Mouse (Mus musculus): ENCODE results near the gene Grin2a. TPM values are rescaled to one million over a fixed set of nuclear protein-coding genes. Genes with fewer than 3 reads are reported as not detected.

Grin2a gene
- total RNA-seq, 1 experiment from 2014 or later: not detected

- ATAC-seq (replicated peaks; ENCODE audit: insufficient number of reproducible peaks, low FRiP score, low TSS enrichment, poor library complexity, severe bottlenecking): no peak
Measured at GRCm38 (mm10) chr16:9980641-9981040, 14.7 kb downstream of the Grin2a start.

- ATAC-seq (replicated peaks; ENCODE audit: insufficient number of reproducible peaks, low FRiP score, low TSS enrichment, poor library complexity, severe bottlenecking): no peak
Measured at GRCm38 (mm10) chr16:9978173-9978572, 17.2 kb downstream of the Grin2a start.

GRCm38 (mm10) chr16:9972705-9973104, 22.7 kb downstream of the Grin2a start:
- no peak for ATAC-seq (replicated peaks; ENCODE audit: insufficient number of reproducible peaks, low FRiP score, low TSS enrichment, poor library complexity, severe bottlenecking)

DNA sequence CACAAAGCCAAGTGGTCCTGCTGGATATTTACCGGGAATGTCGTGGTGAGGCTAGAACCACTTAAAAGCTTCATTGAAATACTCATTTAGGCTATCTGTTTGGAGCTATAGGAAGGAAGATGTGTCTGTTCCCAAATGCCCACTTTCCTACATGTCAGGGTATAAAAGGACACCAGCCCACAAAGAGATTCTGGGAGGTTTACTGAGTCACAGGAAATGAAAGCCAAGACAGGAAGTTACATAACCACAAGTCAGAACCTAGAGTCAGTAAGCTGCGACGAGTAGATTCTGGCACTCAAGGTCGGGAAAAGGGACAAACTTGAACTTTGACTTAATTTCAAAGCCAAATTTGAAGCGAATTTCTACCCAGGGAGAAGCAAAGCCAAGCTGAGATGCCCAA, 30.9 kb downstream of the Grin2a start:
- ATAC-seq (replicated peaks; ENCODE audit: insufficient number of reproducible peaks, low FRiP score, low TSS enrichment, poor library complexity, severe bottlenecking): no peak

DNA sequence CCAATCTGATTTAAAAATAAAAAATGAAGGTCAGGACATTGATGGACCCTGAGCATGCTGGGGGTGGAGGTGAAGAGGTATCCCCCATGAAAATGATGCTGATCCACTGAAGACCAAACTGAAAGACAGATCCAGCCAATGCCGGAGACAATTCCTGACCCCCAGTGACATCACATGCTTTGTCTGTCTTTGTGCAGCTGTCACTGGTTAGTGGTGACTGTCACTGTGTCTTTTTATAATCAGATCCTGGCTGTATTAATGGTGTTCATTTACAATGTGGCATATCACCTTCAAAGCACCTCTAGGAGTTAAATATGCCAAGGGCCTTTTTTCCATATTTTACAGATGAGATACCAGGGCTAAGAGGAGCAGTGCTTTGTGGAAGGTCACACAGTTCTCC, 32.9 kb downstream of the Grin2a start:
- no peak for ATAC-seq (replicated peaks; ENCODE audit: insufficient number of reproducible peaks, low FRiP score, low TSS enrichment, poor library complexity, severe bottlenecking)

DNA sequence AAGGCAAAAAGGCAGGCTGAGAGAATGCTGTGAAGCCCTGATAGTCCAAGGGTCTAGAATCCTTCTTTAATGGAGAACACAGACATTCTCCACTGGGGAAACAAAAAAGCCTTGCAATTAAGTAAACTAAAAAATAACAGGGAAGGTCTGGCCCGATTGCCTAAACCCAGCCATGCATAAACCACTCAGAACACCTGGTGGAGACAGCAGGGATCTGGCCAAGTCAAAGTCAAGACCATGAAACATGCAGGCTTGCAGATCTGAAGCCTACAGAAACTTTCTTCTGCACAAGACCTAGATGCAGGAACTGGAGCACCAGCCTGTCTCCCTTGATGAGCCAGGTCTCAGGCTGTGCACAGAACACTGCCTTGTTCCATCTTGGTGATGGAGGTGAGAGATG, 36.0 kb downstream of the Grin2a start:
- ATAC-seq (replicated peaks; ENCODE audit: insufficient number of reproducible peaks, low FRiP score, low TSS enrichment, poor library complexity, severe bottlenecking): no peak

GRCm38 (mm10) chr16:9954266-9954665, 41.1 kb downstream of the Grin2a start:
- ATAC-seq (replicated peaks; ENCODE audit: insufficient number of reproducible peaks, low FRiP score, low TSS enrichment, poor library complexity, severe bottlenecking): no peak

- ATAC-seq (replicated peaks; ENCODE audit: insufficient number of reproducible peaks, low FRiP score, low TSS enrichment, poor library complexity, severe bottlenecking): no peak
Measured at GRCm38 (mm10) chr16:9953396-9953831, 41.9 kb downstream of the Grin2a start.

DNA sequence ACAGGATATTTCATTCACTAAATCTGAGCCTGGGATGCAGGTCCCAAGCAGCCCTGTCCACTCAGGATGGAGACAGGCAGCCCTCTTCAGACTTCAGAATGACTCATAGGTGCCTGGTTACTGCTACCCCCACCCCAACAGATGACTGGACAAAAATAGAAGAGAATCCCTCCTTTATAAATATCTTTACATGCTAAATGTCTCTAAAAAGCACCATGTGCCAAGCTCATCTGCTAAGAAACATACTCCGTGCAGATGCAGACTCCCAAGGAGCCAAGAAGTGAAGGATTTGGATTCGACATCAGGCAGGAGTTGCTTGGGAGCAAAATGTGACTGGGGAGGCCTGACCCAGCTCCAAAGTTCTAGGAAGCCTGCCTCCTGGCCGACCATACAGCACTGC, 46.1 kb downstream of the Grin2a start:
- ATAC-seq (replicated peaks; ENCODE audit: insufficient number of reproducible peaks, low FRiP score, low TSS enrichment, poor library complexity, severe bottlenecking): no peak

GRCm38 (mm10) chr16:9947430-9947829, 47.9 kb downstream of the Grin2a start:
- no peak for ATAC-seq (replicated peaks; ENCODE audit: insufficient number of reproducible peaks, low FRiP score, low TSS enrichment, poor library complexity, severe bottlenecking)

GRCm38 (mm10) chr16:9944836-9945235, 50.5 kb downstream of the Grin2a start:
- no peak for ATAC-seq (replicated peaks; ENCODE audit: insufficient number of reproducible peaks, low FRiP score, low TSS enrichment, poor library complexity, severe bottlenecking)

DNA sequence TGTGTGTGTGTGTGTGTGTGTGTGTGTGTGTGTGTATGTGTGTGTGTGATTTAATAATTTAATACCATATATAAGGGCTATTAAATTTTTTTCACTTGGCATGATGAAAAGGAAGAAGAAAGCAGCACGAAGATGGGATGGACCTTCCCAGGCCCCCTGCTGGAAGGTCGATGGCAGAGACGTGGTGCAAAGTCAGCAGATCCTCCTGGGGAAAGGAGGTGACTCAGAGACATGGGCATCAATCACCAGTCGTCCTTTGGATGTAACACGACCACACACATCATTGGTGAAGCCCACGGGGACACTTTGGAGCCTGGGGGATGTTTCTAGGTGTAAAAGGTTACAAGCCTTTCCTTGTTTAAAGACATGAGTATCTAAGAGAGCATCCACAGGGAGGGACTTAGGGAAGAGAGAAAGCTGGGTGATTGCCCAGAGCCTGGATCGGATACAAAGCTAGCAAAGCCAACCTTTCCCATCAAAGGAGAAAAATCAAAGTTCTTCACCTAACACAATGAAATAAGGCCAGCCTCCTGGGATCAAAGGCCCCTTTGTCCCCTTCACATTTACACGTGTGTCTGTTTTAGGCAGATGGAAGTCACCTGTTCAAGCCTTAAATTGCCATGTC, 53.9 kb downstream of the Grin2a start:
- no peak for ATAC-seq (replicated peaks; ENCODE audit: insufficient number of reproducible peaks, low FRiP score, low TSS enrichment, poor library complexity, severe bottlenecking)

DNA sequence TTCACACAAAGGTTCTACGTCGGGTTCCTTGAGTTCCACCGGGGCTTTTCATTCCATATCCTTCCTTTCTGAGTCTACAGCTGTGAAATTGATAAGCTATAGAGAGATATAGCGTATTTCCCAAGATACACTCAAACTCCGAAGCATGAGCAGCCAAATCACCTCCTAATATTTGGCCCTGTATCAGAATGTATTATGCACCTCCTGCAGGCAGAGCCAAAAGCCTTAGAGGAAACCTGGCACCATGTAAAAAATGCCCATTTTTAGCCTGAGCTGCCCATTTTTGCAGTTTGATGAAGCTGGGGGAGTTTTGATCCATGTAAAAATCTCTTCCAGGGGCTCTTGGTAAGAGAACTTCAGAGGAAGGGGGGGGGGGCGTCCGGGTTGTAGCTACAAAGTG, 54.6 kb downstream of the Grin2a start:
- no peak for ATAC-seq (replicated peaks; ENCODE audit: insufficient number of reproducible peaks, low FRiP score, low TSS enrichment, poor library complexity, severe bottlenecking)

GRCm38 (mm10) chr16:9910672-9911071, 84.7 kb downstream of the Grin2a start:
- no peak for ATAC-seq (replicated peaks; ENCODE audit: insufficient number of reproducible peaks, low FRiP score, low TSS enrichment, poor library complexity, severe bottlenecking)

GRCm38 (mm10) chr16:9909225-9909624, 86.1 kb downstream of the Grin2a start:
- ATAC-seq (replicated peaks; ENCODE audit: insufficient number of reproducible peaks, low FRiP score, low TSS enrichment, poor library complexity, severe bottlenecking): no peak

- ATAC-seq (replicated peaks; ENCODE audit: insufficient number of reproducible peaks, low FRiP score, low TSS enrichment, poor library complexity, severe bottlenecking): no peak
Measured at GRCm38 (mm10) chr16:9904443-9904842, 90.9 kb downstream of the Grin2a start.

DNA sequence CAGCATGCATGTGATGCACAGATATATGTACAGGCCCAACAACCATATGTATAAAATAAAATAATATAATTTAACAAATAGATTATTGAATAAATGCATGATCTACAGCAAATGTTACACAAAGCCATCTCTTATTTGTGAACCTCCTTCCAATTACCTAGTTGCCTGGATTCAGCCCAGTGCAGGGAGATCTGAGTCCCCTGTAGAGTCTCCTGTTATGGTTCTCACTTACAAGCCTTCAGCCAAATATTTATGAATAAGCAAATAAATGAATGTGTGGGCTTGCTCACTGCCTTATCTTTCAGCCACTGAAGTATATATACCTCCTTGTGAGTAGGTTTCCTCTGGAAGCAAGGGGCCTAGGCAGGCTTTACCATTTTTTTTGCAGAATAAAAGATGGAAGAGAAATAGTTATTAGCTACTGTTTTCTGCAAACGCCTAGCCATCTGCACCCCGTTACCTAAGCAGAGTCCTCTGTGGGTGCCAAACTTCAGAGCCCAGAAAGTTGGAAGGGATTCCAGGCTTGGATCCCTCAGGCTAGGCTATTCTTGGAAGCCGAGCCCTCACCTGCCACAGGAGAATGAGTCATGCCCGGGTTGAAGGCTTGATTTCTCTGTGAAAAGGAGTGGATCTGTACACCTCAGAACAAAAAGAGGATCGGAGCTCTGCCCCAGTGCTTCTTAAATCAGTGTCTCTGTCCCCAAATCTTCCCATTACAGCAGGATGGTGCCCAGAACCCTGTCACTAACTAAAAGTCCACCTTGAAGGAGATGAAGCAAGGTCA, 92.5 kb downstream of the Grin2a start:
- ATAC-seq (replicated peaks; ENCODE audit: insufficient number of reproducible peaks, low FRiP score, low TSS enrichment, poor library complexity, severe bottlenecking): no peak

- ATAC-seq (replicated peaks; ENCODE audit: insufficient number of reproducible peaks, low FRiP score, low TSS enrichment, poor library complexity, severe bottlenecking): no peak
Measured at GRCm38 (mm10) chr16:9901433-9901832, 93.9 kb downstream of the Grin2a start.

- no peak for ATAC-seq (replicated peaks; ENCODE audit: insufficient number of reproducible peaks, low FRiP score, low TSS enrichment, poor library complexity, severe bottlenecking)
Measured at GRCm38 (mm10) chr16:9900996-9901395, 94.4 kb downstream of the Grin2a start.

GRCm38 (mm10) chr16:9900196-9900595, 95.2 kb downstream of the Grin2a start:
- ATAC-seq (replicated peaks; ENCODE audit: insufficient number of reproducible peaks, low FRiP score, low TSS enrichment, poor library complexity, severe bottlenecking): no peak
